Mouse (Mus musculus) cerebellum, postnatal 10 days (tissue): ENCODE results near the gene Wdr82.
"Not testable (repeated sequence)": the region's sequence is repeated elsewhere in the genome, so short reads cannot be mapped to it uniquely, and the experiment has no call there.

ENCODE experiments used
- DNase-seq, 2 experiments: peaks; one replicate each; pipeline ENCODE4 v3.0.0; 2021; ENCODE audit warnings: mixed read lengths in 2 of 2

Gene Wdr82

DNA sequence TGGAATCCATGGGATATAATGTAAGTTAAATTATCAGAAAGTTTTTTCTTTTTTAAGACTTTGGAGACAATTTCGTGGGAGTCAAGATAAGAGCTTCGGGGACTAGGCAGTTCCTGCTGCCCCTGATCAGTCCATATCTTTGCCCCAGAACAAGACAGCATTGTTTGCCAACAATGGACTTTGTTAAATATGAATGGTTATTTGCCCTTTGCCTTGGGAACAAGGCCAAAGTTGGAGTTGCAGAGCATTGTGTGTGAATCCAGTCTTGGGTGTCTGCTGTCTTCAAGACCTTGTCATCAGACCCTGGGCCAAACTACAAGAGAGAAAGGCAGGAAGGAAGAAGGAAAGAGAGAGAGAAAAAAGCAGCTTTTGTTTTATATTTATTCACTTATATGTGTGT is 4.0 kb upstream of the Wdr82 start:
- no peak for DNase-seq

DNA sequence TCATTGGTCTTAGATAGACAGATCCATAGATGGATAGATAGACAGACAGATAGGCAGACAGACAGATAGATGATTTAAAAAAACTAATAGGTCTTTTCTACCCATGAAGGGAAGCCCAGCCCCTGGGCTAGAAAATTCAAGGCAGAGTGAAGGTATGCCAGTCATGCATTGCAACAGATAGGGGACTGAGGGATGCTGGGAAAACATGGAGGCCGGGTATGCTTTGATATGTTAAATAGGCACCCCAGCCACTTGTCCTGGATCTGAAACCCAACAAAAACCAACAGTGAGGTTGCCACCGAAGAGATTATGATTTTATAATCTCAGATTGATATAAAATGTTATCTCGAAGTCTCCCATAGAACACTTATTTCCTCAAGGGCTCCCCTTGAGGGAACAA is 3.5 kb upstream of the Wdr82 start:
- DNase-seq = no peak

DNA sequence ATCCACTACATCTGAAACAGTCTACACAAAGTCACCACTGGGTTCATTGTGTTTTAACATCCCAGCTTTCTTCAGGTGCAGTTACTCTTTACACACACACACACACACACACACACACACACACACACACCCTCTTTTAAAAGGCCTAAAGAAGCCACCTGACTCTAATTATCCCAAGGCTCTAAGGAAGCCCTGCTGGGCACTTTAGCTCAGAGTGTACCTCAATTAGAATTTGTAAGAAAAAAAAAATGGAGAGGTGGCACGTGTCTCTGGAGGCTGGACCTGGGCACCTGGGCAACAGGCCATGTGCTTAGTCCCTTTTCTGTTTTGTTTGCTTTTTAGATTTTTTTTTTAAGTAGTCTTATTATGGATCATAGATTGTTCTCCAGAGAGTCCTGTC is 3.0 kb upstream of the Wdr82 start:
- no peak for DNase-seq

DNA sequence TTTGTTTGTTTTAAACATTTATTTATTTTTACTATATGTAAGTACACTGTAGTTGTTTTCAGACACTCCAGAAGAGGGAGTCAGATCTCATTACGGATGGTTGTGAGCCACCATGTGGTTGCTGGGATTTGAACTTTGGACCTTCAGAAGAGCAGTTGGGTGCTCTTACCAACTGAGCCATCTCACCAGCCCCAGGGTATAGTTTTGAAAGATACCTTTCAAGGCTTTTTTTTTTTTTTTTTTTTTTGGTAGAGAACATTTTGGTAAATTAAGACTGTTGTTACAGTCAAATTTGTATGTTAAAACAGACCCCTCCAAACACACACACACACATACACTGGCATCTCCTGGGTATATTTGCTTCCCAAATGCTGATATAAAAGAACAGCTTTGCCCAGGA is 1.7 kb upstream of the Wdr82 start:
- DNase-seq = not testable (repeated sequence)

DNA sequence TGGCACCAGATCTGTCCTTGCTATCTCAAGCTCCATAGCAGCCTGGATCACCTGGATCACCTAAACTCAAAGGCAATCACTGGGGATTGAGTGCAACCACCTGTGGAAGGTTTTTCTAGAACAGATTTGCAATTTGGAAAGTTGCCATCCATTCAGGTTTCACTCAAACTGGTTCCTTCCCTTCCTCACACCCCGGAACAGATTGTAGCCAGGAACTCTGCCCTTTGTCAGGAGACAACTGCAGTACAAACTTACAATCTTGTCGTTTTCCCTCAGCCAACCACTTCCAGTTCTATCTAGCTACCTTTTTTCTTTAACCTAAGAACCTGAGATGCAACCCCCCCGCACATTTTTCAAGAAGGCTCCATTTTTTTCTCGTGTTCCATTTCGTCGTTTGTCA is 811 bp upstream of the Wdr82 start:
- DNase-seq = peak in 1 of 2 experiments; percentile 60

DNA sequence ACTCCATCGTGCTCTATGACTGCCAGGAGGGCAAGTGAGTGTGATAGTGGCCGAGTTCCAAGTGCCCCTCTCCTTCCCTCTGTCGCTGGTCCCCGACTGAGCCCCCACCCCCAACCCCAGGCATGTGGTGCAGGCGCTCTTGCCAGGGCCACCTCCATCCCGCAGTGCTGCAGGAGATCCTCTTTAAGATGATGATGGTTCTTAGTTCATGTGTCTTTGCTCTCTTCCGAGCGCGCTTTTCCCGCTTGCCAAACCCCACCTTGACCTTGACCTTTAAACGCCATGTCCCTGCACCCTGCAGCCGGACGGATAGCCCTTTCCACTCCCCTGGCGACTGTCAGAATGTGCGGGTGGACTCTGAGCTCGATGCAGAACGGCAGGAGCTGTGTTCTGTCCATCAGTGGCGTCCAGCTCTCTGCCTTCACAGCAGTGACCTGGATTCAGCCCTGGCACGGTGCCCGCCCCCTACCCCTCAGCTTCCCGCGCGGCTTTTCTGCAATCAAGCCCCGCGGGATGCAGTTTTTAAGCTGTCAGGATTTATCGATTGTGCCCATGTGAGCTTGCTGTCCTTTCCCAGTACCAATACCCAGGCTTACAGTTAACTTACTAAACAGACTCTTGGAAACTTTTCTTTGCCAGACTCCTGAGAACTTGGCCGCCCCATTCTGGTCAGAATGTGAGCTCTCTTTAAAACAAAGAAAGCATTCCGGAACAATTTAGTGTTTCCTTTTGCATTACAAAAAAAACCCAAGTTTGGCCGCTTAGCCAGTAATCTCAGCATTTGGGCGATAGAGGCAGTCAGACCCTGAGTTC is 824 bp downstream of the Wdr82 start:
- peak; percentile 91 to 93 for DNase-seq

DNA sequence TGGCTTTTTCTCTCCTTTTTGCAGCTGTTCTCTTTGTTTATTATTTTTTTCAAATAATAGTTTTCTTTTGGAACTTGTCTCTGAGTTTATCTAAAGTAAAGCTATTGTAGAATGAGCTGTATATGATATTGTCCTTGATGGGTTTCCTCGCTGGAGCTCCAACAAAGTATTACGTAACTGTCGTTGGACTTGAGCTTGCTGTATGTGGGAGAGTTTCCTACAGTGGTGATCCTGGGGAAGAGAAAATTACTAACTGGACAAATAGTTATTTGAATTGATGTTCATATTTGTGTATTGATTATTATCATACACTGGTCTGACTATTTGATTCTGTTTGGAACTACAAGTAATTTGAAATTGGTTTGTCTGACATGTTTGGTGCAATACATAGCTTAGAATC is 1.8 kb downstream of the Wdr82 start:
- DNase-seq = no peak

DNA sequence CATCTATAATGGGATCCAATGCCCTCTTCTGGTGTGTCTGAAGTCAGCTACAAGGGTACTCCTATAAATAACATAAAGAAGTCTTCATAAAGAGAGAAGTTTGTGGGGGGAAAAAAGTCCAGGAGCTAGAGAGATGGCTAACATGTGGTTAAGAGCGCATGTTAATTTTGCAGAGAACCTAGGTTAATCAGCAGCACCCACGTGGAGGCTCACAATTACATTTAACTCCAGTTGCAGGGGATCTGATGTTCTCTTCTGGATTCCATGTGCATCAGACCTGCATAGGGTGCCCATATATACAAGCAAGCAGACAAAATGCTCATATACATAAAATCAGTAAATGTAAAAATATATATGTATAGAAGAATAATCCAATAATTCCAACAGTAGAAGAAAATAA is 2.6 kb downstream of the Wdr82 start:
- no peak for DNase-seq

DNA sequence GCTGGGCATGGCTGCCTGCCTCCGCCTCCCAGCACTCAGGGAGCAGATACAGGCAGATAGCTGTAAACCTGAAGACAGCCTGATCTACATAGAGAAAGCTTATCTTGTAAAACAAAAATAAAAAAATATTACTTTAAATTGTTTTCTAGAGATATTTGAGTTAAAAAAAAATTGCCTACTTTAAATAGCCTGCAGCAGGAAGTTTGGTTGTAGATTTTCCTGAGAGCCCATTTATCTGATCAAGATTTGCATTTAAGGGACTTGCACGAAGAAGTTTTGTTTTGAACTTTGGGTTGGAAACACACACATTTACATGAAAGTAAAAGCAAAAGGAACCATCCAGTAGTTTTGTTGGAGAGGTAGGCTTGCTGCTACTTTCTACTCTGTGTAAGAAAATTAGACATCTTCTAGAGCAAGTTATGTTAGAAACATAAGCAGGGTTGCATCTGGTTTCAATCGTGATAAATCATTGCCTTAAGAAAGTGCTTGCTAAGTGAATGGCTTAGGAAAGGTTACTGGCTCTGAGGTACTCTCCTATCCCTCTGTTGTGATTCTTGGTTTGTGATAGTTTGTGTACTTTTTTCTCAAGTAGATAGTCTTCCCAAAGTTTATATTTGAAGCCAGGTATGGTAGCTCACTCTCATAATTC is 4.9 kb downstream of the Wdr82 start:
- DNase-seq = no peak

DNA sequence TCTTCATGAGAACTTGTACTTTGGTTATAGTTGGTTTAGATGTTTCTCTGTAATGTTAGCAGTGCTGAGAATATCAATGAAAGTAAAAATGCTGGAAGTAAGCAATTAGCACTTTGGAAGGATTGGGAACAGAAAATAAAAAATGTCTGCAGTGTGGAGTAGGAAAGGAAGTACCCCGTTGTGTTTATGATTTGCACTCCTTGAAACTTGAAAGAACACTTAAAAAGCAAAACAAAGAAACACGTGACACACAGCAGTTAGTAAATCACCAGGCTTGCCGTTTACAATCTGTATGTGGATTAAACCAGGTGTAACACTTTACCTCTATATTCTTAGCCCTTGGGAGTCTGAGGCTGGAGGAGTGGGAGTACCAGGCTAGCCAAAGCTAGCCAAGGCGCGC is 6.0 kb downstream of the Wdr82 start:
- DNase-seq = no peak

DNA sequence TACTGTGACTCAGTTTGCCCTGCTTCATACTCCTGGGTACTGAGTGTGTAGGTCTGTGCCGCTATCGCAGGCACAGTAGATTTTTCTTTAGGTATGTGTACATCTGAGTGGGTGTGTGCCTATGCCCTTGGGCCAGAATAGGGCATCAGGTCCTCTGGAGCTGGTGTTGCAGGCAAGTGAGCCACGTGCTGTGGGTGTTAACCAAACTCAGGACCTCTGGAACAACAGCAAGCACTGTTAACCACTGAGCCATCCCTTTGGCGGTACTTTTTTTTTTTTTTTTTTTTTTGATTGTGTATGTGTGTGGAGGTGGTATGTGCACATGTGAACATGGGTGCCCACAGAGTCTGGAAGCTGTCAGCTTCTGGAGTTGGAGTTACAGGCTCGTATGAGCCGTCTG is 7.1 kb downstream of the Wdr82 start:
- DNase-seq = no peak

DNA sequence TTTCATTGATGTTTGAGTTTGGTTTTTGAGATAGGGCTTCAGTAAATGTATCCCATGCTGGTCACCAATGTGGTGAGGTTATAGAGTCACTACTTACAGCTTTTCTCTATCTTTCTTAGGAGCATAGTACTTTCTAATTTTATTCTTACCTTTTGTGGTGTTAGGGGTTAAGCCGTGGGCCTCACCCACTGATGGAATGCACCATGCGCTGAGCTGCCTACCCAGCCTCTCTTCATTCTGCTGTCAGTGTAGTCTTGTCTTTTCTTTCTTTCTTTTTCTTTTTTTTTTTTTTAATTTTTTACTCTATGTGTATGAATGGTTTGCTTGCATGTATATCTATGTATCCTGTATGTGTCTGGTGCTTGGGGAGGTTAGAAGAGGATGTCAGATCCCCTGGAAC is 8.7 kb downstream of the Wdr82 start:
- no peak for DNase-seq

DNA sequence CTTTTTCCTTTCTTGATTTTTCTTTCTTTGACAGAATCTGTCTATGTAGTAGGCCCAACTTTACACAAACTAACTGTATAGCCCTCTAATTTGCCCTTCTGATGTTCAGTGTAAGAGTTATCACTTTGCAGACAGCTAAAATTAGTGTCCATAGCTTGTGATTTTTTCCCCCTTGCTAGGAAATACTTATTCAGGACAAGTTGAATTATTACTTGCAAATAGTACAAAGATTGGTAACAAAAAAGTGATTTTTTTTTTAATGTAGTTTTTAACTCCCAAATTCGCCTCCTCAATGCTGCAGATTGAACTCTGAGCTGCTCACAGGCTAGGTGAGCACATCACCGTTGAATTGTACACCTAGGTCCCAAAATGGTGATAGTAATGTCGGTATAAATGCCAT is 9.2 kb downstream of the Wdr82 start:
- no peak for DNase-seq

DNA sequence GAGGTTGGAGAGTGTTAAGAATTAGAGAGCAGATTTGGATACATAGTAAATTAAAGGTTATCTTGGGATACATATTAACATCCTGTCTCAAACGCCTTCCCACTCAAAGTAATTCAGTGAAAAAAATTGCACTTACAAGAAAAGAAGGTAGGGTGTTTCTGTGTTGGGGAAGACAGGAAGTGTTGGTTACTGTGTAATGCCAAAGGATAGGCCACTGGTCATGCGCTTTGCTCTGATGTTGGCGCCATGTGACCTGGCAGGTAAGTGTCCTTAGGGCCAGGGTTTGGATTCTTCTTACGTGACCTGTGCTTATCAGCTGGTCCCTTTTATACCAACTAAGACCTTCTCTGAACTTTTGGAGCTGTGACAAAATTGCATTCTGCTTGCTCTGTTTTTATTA is 11.4 kb downstream of the Wdr82 start:
- no peak for DNase-seq

DNA sequence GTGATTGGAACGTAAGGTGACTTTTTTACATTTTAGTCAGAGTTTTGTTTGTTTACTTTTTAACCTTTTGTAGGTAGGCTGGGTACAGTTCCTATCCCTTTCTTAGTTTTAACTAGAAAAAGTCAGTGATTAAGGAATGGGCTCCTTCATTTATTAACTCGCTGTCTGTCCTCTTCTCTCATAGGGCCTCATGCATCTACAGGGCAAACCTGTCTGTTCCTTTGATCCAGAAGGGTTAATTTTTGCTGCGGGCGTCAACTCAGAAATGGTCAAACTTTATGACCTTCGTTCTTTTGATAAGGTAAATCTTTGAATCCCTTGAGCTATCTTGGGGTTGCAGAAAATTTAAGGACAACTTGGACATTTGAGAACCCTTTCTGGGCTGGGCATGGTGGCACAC is 13.3 kb downstream of the Wdr82 start:
- no peak for DNase-seq

DNA sequence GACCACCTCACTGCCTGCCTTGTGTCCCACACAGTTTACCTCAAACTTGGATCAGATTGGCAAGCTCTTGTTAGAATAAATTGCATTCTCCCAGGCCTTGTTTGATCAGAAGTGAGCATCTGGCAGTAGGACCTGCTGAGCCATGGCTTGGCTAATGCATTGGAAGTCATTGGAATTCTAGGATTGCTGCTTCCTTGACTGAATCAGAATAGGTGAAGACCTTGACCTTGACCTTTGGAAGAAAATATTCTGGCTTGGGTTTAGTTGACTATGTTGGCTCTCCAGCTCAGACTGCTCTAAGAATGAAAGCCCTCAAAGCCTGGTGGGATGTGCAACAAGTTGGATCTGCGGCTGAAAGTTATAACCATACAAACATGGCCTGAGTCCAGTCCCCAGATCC is 20.6 kb downstream of the Wdr82 start:
- no peak for DNase-seq

DNA sequence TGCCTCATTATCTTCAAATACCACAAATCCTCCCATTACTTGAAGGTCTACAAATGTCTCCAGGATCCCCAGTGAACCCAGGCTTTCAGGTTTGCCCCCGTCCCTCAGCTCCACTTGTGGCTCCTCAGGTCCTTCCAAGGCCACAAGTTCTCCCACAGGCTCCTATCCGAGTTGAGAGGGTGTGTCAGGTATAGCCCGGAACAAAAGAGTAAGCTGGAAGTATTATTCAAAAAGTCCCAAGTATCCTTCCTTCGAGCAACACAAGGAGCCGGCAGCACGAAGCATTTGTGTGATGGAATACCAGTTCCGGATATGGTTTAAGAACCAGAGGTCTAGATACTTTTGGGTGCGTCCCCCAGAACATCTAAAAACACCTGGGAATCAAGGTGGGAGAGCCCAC is 21.3 kb downstream of the Wdr82 start:
- DNase-seq = no peak

DNA sequence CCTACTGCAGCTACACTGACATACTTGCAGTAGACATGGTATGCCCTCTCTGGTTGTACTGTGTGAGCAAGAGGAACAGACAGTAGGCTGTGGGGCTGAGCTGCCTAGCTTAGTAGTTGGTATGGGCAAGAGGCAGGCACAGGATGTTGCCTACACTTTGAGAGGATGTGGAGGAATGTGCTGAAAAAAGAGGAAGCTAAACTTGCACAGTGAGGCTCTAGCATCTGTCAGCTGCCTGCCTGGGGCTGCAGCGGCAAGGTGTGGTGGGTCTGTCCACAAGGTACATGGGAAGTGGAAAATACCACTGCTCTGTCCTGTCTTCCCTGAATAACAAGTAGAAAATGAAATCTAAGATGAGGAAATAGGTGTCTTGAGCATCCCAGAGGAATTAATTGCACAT is 22.3 kb downstream of the Wdr82 start:
- no peak for DNase-seq

DNA sequence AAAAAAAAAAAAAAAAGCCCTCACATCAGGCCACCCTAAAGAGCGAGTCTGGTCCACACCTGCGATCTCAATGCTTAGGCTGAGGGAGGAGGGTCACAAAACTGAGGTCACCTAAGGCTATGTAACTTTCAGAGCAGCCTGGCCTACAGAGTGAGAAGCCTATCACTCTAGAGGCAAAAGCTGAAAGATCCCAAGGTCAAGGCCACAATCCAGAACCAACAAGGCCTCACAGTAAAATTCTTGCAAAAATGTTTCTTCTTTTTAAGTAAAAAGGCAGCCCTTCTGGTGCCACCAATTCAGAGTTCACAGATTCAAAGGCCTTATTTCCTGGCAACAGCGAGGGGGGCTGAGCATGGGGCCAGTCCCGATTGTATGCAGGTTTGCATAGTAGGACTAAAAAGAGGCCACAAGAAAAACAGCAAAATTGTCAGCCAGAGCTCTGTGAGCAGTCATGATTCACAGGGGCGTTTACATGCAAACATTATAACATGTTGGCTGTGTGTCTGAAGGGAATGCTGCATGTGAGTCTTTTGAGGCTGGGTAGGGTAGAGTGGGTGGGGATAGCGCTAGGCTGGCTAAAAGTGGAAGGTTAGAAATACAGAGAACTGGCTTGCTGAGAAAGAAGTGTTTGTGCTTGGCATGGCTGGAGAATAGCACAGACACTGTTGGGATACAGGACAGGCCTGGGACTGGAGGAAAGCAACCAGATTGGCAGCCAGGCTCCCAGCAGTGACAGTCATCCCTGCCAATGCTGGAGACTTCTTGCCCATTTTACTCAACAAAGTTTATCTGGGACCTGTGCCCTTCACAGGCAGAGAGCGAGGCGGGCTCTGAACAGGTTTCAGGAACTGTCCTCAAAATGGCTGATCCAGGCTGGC is 23.4 kb downstream of the Wdr82 start:
- DNase-seq = peak; percentile 69 to 80

DNA sequence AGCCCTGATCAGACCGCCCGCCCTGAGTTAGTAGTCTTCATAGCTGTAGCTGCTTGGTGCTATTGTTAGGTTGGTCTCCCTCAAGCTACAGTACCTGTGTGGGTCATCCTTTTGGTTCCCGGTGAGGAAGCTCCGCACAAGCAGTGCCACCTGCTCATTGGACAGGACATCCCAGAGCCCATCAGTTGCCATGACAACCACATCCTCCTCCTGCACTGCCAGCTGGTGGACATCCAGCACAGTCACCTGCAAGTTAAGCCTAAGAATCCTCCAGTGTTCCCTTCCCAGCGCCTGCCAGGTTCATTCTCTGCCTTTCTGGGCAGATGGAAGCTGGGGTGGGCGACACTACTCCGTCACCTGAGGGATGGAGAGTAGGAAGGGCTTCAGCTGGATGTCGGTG is 25.0 kb downstream of the Wdr82 start:
- DNase-seq = peak; percentile 79 to 81

DNA sequence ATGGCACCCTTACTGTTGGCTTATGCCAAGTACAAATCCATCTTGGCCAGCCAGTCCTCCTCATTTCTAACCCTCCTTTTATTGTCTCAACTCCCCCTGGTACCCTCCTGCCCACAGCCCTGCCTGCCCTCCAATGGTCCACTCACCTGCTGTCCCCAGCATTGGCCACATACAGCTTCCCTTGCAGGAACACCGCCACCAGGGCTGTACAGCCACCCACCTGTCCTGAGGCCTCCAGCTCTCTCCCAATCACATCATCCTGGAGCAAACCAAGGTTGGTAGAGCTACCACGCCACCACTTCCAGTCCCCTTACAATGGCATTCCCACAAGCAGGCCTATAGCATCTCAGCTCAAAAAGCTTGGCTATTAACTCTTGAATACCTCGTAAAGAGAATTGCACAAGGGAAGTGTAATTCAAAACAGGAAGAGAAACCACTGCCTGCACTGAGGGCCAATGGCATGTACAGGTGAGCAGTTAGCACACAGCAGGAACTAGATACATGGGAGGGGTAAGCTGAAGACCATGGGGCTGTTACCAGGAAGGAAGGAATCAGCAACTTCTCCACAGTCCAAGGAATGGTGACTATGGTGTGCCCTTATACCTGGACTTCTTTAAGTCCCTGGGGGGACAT is 26.5 kb downstream of the Wdr82 start:
- no peak for DNase-seq

DNA sequence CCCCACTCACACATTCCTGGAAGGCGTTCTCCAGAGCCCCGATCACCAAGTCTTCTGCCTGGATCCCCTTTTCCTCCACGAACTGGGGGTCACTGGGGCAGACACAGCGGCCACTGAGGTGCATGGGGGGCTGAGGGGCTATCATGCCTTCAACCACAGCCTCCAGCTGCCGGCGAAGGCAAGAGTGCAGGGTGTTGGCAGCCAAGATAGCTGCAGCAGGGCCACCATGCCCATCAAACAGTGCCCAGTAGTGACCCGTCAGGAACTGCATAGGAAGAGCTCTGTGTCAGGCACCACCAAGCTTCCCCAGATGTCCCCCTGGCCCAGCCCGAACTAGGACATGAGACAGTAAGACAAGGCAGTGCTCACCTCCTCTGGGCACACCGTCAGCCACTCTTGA is 27.0 kb downstream of the Wdr82 start:
- DNase-seq = no peak

DNA sequence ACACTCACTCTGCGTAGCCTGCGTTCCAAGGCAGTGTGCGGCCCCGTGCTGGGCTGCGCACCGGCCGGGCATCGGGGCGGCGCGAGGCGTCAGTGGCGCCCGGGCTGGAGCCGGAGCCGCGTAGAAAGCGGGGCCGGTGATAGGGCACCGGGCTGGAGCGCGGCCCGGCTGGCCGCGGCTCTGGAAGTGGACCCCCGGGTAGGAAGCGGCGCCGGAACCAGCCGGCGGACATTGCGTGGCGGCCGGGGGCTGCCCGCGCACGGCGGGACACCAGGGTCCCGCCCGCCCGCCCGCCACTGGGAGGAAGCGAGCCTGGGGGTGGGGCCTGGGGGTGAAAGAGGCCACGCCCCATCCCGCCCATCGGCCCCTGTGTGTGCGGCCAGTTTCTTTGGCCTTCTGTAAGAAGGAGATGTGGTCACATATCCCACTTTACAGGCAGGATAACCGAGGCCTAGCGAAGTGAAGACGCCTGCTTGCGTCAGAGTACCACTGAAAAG is 28.3 kb downstream of the Wdr82 start:
- peak; percentile 66 to 74 for DNase-seq
